Mouse (Mus musculus): ENCODE measurements around the gene Grm4. TPM values are rescaled to one million over a fixed set of nuclear protein-coding genes. Genes with fewer than 3 reads are reported as not detected.

The Grm4 gene
- polyA plus RNA-seq, 1 experiment from 2014 or later: 10.0 TPM

GRCm38 (mm10) chr17:27483571-27483970 is 37.6 kb downstream of the Grm4 start:
- no peak for ATAC-seq
- Histone ChIP-seq H3K27ac (ENCODE audit: low read depth, low read length) (no peak overlapping the region), H3K4me1 (ENCODE audit: control insufficient read depth, insufficient read depth, low read depth, low read length) (peaks cover 20% of the 10 kb centered on the region), H3K27me3 (replicated peaks; ENCODE audit: control insufficient read depth, insufficient read depth, low read length) (no peaks in the 10 kb centered on the region), H3K4me3 (ENCODE audit: low read length) (no peak overlapping the region), H3K4me2 (ENCODE audit: low read length) (no peak overlapping the region), H3K36me3 (ENCODE audit: control insufficient read depth, insufficient read depth, low read length) (no peaks in the 10 kb centered on the region), H3K9ac (ENCODE audit: low read depth, low read length) (no peak overlapping the region), H3K9me3 (ENCODE audit: control insufficient read depth, low read length) (no peaks in the 10 kb centered on the region)
- WGBS: 74% methylated on average over 3 of the region's 3 CpGs

- H3K9me3 ChIP-seq (ENCODE audit: control insufficient read depth, low read length): no peaks in the 10 kb centered on the region
- peak; percentile 54; the same call in 1 of the 2 replicates for ATAC-seq
- H3K27ac ChIP-seq (ENCODE audit: low read depth, low read length): peak overlapping the region; percentile 75
- no peaks in the 10 kb centered on the region for H3K27me3 ChIP-seq (replicated peaks; ENCODE audit: control insufficient read depth, insufficient read depth, low read length)
- 37% methylated on average over 29 of the region's 29 CpGs for WGBS
- H3K4me3 ChIP-seq (ENCODE audit: low read length): no peak overlapping the region
- H3K4me1 ChIP-seq (ENCODE audit: control insufficient read depth, insufficient read depth, low read depth, low read length): peaks cover 14% of the 10 kb centered on the region
- H3K9ac ChIP-seq (ENCODE audit: low read depth, low read length): peak overlapping the region; percentile 57
- peak overlapping the region; percentile 17 for H3K4me2 ChIP-seq (ENCODE audit: low read length)
- H3K36me3 ChIP-seq (ENCODE audit: control insufficient read depth, insufficient read depth, low read length): no peaks in the 10 kb centered on the region; the same call in 1 of the 2 replicates
These were observed 40.8 kb downstream of the Grm4 start for GRCm38 (mm10) chr17:27480143-27481103.

- ATAC-seq: no peak
- Histone ChIP-seq H3K4me3 (ENCODE audit: low read length) (no peak overlapping the region), H3K9ac (ENCODE audit: low read depth, low read length) (no peak overlapping the region), H3K27ac (ENCODE audit: low read depth, low read length) (no peak overlapping the region), H3K4me2 (ENCODE audit: low read length) (no peak overlapping the region), H3K36me3 (ENCODE audit: control insufficient read depth, insufficient read depth, low read length) (no peaks in the 10 kb centered on the region; the same call in 1 of the 2 replicates), H3K4me1 (ENCODE audit: control insufficient read depth, insufficient read depth, low read depth, low read length) (peaks cover 12% of the 10 kb centered on the region), H3K27me3 (replicated peaks; ENCODE audit: control insufficient read depth, insufficient read depth, low read length) (no peaks in the 10 kb centered on the region), H3K9me3 (ENCODE audit: control insufficient read depth, low read length) (no peaks in the 10 kb centered on the region)
- WGBS: 94% methylated on average over 11 of the region's 11 CpGs
These were observed 45.6 kb downstream of the Grm4 start for GRCm38 (mm10) chr17:27475650-27476049.

- no peaks in the 10 kb centered on the region for H3K36me3 ChIP-seq (ENCODE audit: control insufficient read depth, insufficient read depth, low read length)
- H3K27ac ChIP-seq (ENCODE audit: low read depth, low read length): peak overlapping the region; percentile 21
- no peaks in the 10 kb centered on the region for H3K27me3 ChIP-seq (replicated peaks; ENCODE audit: control insufficient read depth, insufficient read depth, low read length)
- H3K4me2 ChIP-seq (ENCODE audit: low read length): no peak overlapping the region
- 39% methylated on average over 6 of the region's 6 CpGs for WGBS
- no peaks in the 10 kb centered on the region for H3K9me3 ChIP-seq (ENCODE audit: control insufficient read depth, low read length)
- no peak overlapping the region for H3K4me3 ChIP-seq (ENCODE audit: low read length)
- peaks cover 13% of the 10 kb centered on the region for H3K4me1 ChIP-seq (ENCODE audit: control insufficient read depth, insufficient read depth, low read depth, low read length)
- no peak for ATAC-seq
- no peak overlapping the region for H3K9ac ChIP-seq (ENCODE audit: low read depth, low read length)
These were observed 54.6 kb downstream of the Grm4 start for GRCm38 (mm10) chr17:27466620-27467019.

- Histone ChIP-seq H3K4me2 (ENCODE audit: low read length) (no peak overlapping the region), H3K36me3 (ENCODE audit: control insufficient read depth, insufficient read depth, low read length) (no peaks in the 10 kb centered on the region), H3K4me1 (ENCODE audit: control insufficient read depth, insufficient read depth, low read depth, low read length) (peaks cover 13% of the 10 kb centered on the region), H3K27me3 (replicated peaks; ENCODE audit: control insufficient read depth, insufficient read depth, low read length) (no peaks in the 10 kb centered on the region), H3K4me3 (ENCODE audit: low read length) (no peak overlapping the region), H3K27ac (ENCODE audit: low read depth, low read length) (no peak overlapping the region), H3K9ac (ENCODE audit: low read depth, low read length) (no peak overlapping the region), H3K9me3 (ENCODE audit: control insufficient read depth, low read length) (no peaks in the 10 kb centered on the region)
- peak; percentile 57; the same call in 1 of the 2 replicates for ATAC-seq
- 47% methylated on average over 8 of the region's 8 CpGs for WGBS
These were observed 55.3 kb downstream of the Grm4 start for GRCm38 (mm10) chr17:27465924-27466323.

- Histone ChIP-seq H3K27ac (ENCODE audit: low read depth, low read length) (peak overlapping the region; percentile 61; the same call in 1 of the 2 replicates), H3K27me3 (replicated peaks; ENCODE audit: control insufficient read depth, insufficient read depth, low read length) (no peaks in the 10 kb centered on the region), H3K4me2 (ENCODE audit: low read length) (no peak overlapping the region), H3K9me3 (ENCODE audit: control insufficient read depth, low read length) (no peaks in the 10 kb centered on the region), H3K4me3 (ENCODE audit: low read length) (no peak overlapping the region), H3K36me3 (ENCODE audit: control insufficient read depth, insufficient read depth, low read length) (no peaks in the 10 kb centered on the region), H3K4me1 (ENCODE audit: control insufficient read depth, insufficient read depth, low read depth, low read length) (peaks cover 13% of the 10 kb centered on the region), H3K9ac (ENCODE audit: low read depth, low read length) (no peak overlapping the region; the same call in 1 of the 2 replicates)
- WGBS: 44% methylated on average over 8 of the region's 8 CpGs
- ATAC-seq: peak; percentile 53; the same call in 1 of the 2 replicates
These were observed 56.8 kb downstream of the Grm4 start for GRCm38 (mm10) chr17:27464327-27464962.

- ATAC-seq: no peak
- H3K4me3 ChIP-seq (ENCODE audit: low read length): no peak overlapping the region
- H3K9me3 ChIP-seq (ENCODE audit: control insufficient read depth, low read length): no peaks in the 10 kb centered on the region
- no peak overlapping the region for H3K27ac ChIP-seq (ENCODE audit: low read depth, low read length)
- H3K27me3 ChIP-seq (replicated peaks; ENCODE audit: control insufficient read depth, insufficient read depth, low read length): no peaks in the 10 kb centered on the region
- WGBS: 75% methylated on average over 10 of the region's 10 CpGs
- peaks cover 6% of the 10 kb centered on the region; the same call in 1 of the 2 replicates for H3K4me1 ChIP-seq (ENCODE audit: control insufficient read depth, insufficient read depth, low read depth, low read length)
- H3K9ac ChIP-seq (ENCODE audit: low read depth, low read length): no peak overlapping the region
- no peaks in the 10 kb centered on the region for H3K36me3 ChIP-seq (ENCODE audit: control insufficient read depth, insufficient read depth, low read length)
- H3K4me2 ChIP-seq (ENCODE audit: low read length): no peak overlapping the region
These were observed 61.2 kb downstream of the Grm4 start for GRCm38 (mm10) chr17:27459979-27460378.

GRCm38 (mm10) chr17:27459241-27459640 is 62.0 kb downstream of the Grm4 start:
- Histone ChIP-seq H3K27me3 (replicated peaks; ENCODE audit: control insufficient read depth, insufficient read depth, low read length) (no peaks in the 10 kb centered on the region), H3K9ac (ENCODE audit: low read depth, low read length) (no peak overlapping the region), H3K27ac (ENCODE audit: low read depth, low read length) (no peak overlapping the region), H3K4me1 (ENCODE audit: control insufficient read depth, insufficient read depth, low read depth, low read length) (peaks cover 2% of the 10 kb centered on the region; the same call in 1 of the 2 replicates), H3K4me2 (ENCODE audit: low read length) (no peak overlapping the region), H3K4me3 (ENCODE audit: low read length) (no peak overlapping the region), H3K36me3 (ENCODE audit: control insufficient read depth, insufficient read depth, low read length) (no peaks in the 10 kb centered on the region), H3K9me3 (ENCODE audit: control insufficient read depth, low read length) (no peaks in the 10 kb centered on the region)
- 79% methylated on average over 3 of the region's 3 CpGs for WGBS
- no peak for ATAC-seq

Data from hindbrain, embryonic 16.5 days (tissue).